Mouse (Mus musculus) midbrain, embryonic 11.5 days (tissue): Measurements from ENCODE around the gene Dhfr. TPM values are rescaled to one million over a fixed set of nuclear protein-coding genes. Genes with fewer than 3 reads are reported as not detected.

Source experiments
- ATAC-seq: fragments of 200-750 bp; cut with Nextera tagmentation; 2 replicates; pipeline ENCODE4 v1.8.0; 2017; ENCODE audit warnings: moderate TSS enrichment, moderate library complexity; ENCODE audit not compliant: low FRiP score
- DNase-seq: peaks from one replicate; pipeline ENCODE4 v3.0.0; 2015; ENCODE audit warnings: low spot score; ENCODE audit errors: missing footprints
- H3K27ac ChIP-seq: fragments of 300-500 bp; sonication (generic); 2 replicates; pipeline ENCODE4 v1.5.1; 2014; ENCODE audit warnings: low read depth, low read length
- H3K27me3 ChIP-seq: fragments of 300-500 bp; sonication (generic); 2 replicates; pipeline ENCODE4 v1.6.1; 2014; ENCODE audit warnings: mild to moderate bottlenecking, low read length, moderate library complexity, mixed read lengths; ENCODE audit not compliant: control insufficient read depth, insufficient read depth
- H3K36me3 ChIP-seq: fragments of 300-500 bp; sonication (generic); 2 replicates; pipeline ENCODE4 v1.6.1; 2014; ENCODE audit warnings: mild to moderate bottlenecking, low read length, moderate library complexity, mixed read lengths; ENCODE audit not compliant: control insufficient read depth, insufficient read depth
- H3K4me1 ChIP-seq: fragments of 300-500 bp; sonication (generic); 2 replicates; pipeline ENCODE4 v1.6.1; 2014; ENCODE audit warnings: low read length; ENCODE audit not compliant: control insufficient read depth, insufficient read depth
- H3K4me2 ChIP-seq: fragments of 300-500 bp; sonication (generic); 2 replicates; pipeline ENCODE4 v1.6.1; 2014; ENCODE audit warnings: mild to moderate bottlenecking, moderate library complexity
- H3K4me3 ChIP-seq: fragments of 300-500 bp; sonication (generic); 2 replicates; pipeline ENCODE4 v1.5.1; 2014; ENCODE audit warnings: low read depth, low read length
- H3K9ac ChIP-seq: fragments of 300-500 bp; sonication (generic); 2 replicates; pipeline ENCODE4 v1.6.1; 2014; ENCODE audit warnings: low read length
- H3K9me3 ChIP-seq: fragments of 300-500 bp; sonication (generic); 2 replicates; pipeline ENCODE4 v1.6.1; 2016; ENCODE audit warnings: low read length; ENCODE audit not compliant: control insufficient read depth
- WGBS: fragments of 180-500 bp; shearing (Covaris S2); extraction: QIAGEN DNeasy Blood & Tissue Kit; methylation state at CpG from one replicate; pipeline ENCODE4 v1.1.7; 2014; 5-methylcytosine and 5-hydroxymethylcytosine counted together
- polyA plus RNA-seq: library from polyadenylated mRNA; unstranded; fragments of >200 nt; fragmentation: Nextera tagmentation; extraction: Ambion mirVana; gene quantifications from 2 replicates; pipeline ENCODE4 v1.2.1, GENCODE M21; 2014

Gene Dhfr
- polyA plus RNA-seq, 1 experiment from 2014 or later: 25.3 TPM

GRCm38 (mm10) chr13:92337773-92338462 is 16.6 kb upstream of the Dhfr start:
- no peak overlapping the region for H3K9ac ChIP-seq
- H3K36me3 ChIP-seq: 0 out of 2 replicates have a peak, but pooled peaks cover 4% of the 10 kb centered on the region
- no peaks in the 10 kb centered on the region for H3K27me3 ChIP-seq
- DNase-seq (no peak), ATAC-seq (no peak)
- no peak overlapping the region for H3K4me3 ChIP-seq
- 83% methylated on average over 6 of the region's 6 CpGs for WGBS
- H3K27ac ChIP-seq: no peak overlapping the region
- H3K9me3 ChIP-seq: no peaks in the 10 kb centered on the region
- no peaks in the 10 kb centered on the region for H3K4me1 ChIP-seq
- no peak overlapping the region for H3K4me2 ChIP-seq

- 95% methylated on average over 3 of the region's 3 CpGs for WGBS
- 0 out of 2 replicates have a peak, but pooled peaks cover 4% of the 10 kb centered on the region for H3K36me3 ChIP-seq
Observed at GRCm38 (mm10) chr13:92339787-92340186, 14.7 kb upstream of the Dhfr start.

GRCm38 (mm10) chr13:92344033-92344432 is 10.5 kb upstream of the Dhfr start:
- no peak overlapping the region for H3K4me2 ChIP-seq
- H3K27ac ChIP-seq: no peak overlapping the region
- no peaks in the 10 kb centered on the region for H3K4me1 ChIP-seq
- H3K27me3 ChIP-seq: no peaks in the 10 kb centered on the region
- H3K9ac ChIP-seq: no peak overlapping the region
- ATAC-seq (peak; percentile 61), DNase-seq (no peak)
- WGBS: 92% methylated on average over 8 of the region's 8 CpGs
- no peaks in the 10 kb centered on the region for H3K9me3 ChIP-seq
- H3K4me3 ChIP-seq: no peak overlapping the region
- 0 out of 2 replicates have a peak, but pooled peaks cover 5% of the 10 kb centered on the region for H3K36me3 ChIP-seq

More at GRCm38 (mm10) chr13:92339787-92340186, 14.7 kb upstream of the Dhfr start:
- no peaks in the 10 kb centered on the region for H3K9me3 ChIP-seq
- H3K4me1 ChIP-seq: no peaks in the 10 kb centered on the region
- H3K4me3 ChIP-seq: no peak overlapping the region
- no peak for ATAC-seq
- no peak overlapping the region for H3K27ac ChIP-seq
- no peak overlapping the region for H3K4me2 ChIP-seq
- H3K9ac ChIP-seq: no peak overlapping the region
- DNase-seq: no peak
- H3K27me3 ChIP-seq: no peaks in the 10 kb centered on the region

GRCm38 (mm10) chr13:92346338-92346737 is 8.2 kb upstream of the Dhfr start:
- no peak overlapping the region for H3K9ac ChIP-seq
- DNase-seq: no peak
- no peak overlapping the region for H3K4me3 ChIP-seq
- 85% methylated on average over 5 of the region's 5 CpGs for WGBS
- H3K27ac ChIP-seq: no peak overlapping the region
- H3K36me3 ChIP-seq: 0 out of 2 replicates have a peak, but pooled peaks cover 6% of the 10 kb centered on the region
- no peak overlapping the region for H3K4me2 ChIP-seq
- no peak for ATAC-seq
- H3K4me1 ChIP-seq: no peaks in the 10 kb centered on the region
- no peaks in the 10 kb centered on the region for H3K27me3 ChIP-seq
- H3K9me3 ChIP-seq: no peaks in the 10 kb centered on the region

- no peak overlapping the region for H3K4me3 ChIP-seq
- H3K27me3 ChIP-seq: no peaks in the 10 kb centered on the region
- H3K36me3 ChIP-seq: peaks cover 2% of the 10 kb centered on the region; the same call in 1 of the 2 replicates
- DNase-seq (no peak), ATAC-seq (no peak)
- no peak overlapping the region for H3K4me2 ChIP-seq
- no peaks in the 10 kb centered on the region for H3K9me3 ChIP-seq
- no peak overlapping the region for H3K27ac ChIP-seq
- 95% methylated on average over 6 of the region's 6 CpGs for WGBS
- peaks cover 6% of the 10 kb centered on the region; the same call in 1 of the 2 replicates for H3K4me1 ChIP-seq
- no peak overlapping the region for H3K9ac ChIP-seq
Observed at GRCm38 (mm10) chr13:92351100-92351499, 3.4 kb upstream of the Dhfr start.

- DNase-seq: no peak
- Histone ChIP-seq H3K9ac (peak overlapping the region; percentile 63), H3K4me2 (peak overlapping the region; percentile 64), H3K36me3 (peaks cover 2% of the 10 kb centered on the region; the same call in 1 of the 2 replicates), H3K27ac (no peak overlapping the region), H3K9me3 (no peaks in the 10 kb centered on the region), H3K4me1 (peaks cover 10% of the 10 kb centered on the region; the same call in 1 of the 2 replicates), H3K4me3 (peak overlapping the region; percentile 68), H3K27me3 (no peaks in the 10 kb centered on the region)
- ATAC-seq: no peak
- 34% methylated on average over 4 of the region's 4 CpGs for WGBS
Observed at GRCm38 (mm10) chr13:92353956-92354355, 570 bp upstream of the Dhfr start.

- Histone ChIP-seq H3K27ac (peak overlapping the region; percentile 36; the same call in 1 of the 2 replicates), H3K36me3 (no peaks in the 10 kb centered on the region; the same call in 1 of the 2 replicates)
- 0% methylated on average over 24 of the region's 24 CpGs for WGBS
Observed at GRCm38 (mm10) chr13:92355272-92355643, 732 bp downstream of the Dhfr start.

GRCm38 (mm10) chr13:92356376-92356775 is 1.9 kb downstream of the Dhfr start:
- no peak for ATAC-seq
- no peak overlapping the region for H3K9ac ChIP-seq
- WGBS: 73% methylated on average over 7 of the region's 7 CpGs

More at GRCm38 (mm10) chr13:92355272-92355643, 732 bp downstream of the Dhfr start:
- Histone ChIP-seq H3K9ac (peak overlapping the region; percentile 73), H3K27me3 (no peaks in the 10 kb centered on the region), H3K4me2 (peak overlapping the region; percentile 90), H3K4me1 (peaks cover 10% of the 10 kb centered on the region; the same call in 1 of the 2 replicates), H3K9me3 (no peaks in the 10 kb centered on the region), H3K4me3 (peak overlapping the region; percentile 68)
- DNase-seq (no peak), ATAC-seq (peak; percentile 64)

GRCm38 (mm10) chr13:92357644-92358043 is 3.1 kb downstream of the Dhfr start:
- ATAC-seq: no peak
- 66% methylated on average over 2 of the region's 2 CpGs for WGBS
- no peaks in the 10 kb centered on the region for H3K27me3 ChIP-seq
- H3K4me3 ChIP-seq: no peak overlapping the region
- no peak overlapping the region for H3K9ac ChIP-seq
- H3K4me1 ChIP-seq: peaks cover 10% of the 10 kb centered on the region; the same call in 1 of the 2 replicates
- H3K4me2 ChIP-seq: no peak overlapping the region
- no peak for DNase-seq
- no peaks in the 10 kb centered on the region for H3K9me3 ChIP-seq
- H3K27ac ChIP-seq: no peak overlapping the region
- H3K36me3 ChIP-seq: no peaks in the 10 kb centered on the region

More at GRCm38 (mm10) chr13:92356376-92356775, 1.9 kb downstream of the Dhfr start:
- no peak overlapping the region for H3K27ac ChIP-seq
- H3K27me3 ChIP-seq: no peaks in the 10 kb centered on the region
- no peaks in the 10 kb centered on the region; the same call in 1 of the 2 replicates for H3K36me3 ChIP-seq
- no peaks in the 10 kb centered on the region for H3K9me3 ChIP-seq
- no peak for DNase-seq
- H3K4me1 ChIP-seq: peaks cover 10% of the 10 kb centered on the region; the same call in 1 of the 2 replicates
- peak overlapping the region; percentile 90 for H3K4me2 ChIP-seq
- peak overlapping the region; percentile 68; the same call in 1 of the 2 replicates for H3K4me3 ChIP-seq
